Mouse (Mus musculus) fibroblast of lung, adult 2 months (primary cell): ENCODE results near the gene Cyth3.
A peak's percentile ranks its signal among the peaks of the same experiment; 100 is the strongest.

Experiments used
- DNase-seq: peaks from one replicate; pipeline ENCODE4 v3.0.0-alpha.2; 2011; ENCODE audit warnings: low read depth

Gene Cyth3

GRCm38 (mm10) chr5:143668884-143669283, 46.6 kb downstream of the Cyth3 start:
- DNase-seq: no peak

DNA sequence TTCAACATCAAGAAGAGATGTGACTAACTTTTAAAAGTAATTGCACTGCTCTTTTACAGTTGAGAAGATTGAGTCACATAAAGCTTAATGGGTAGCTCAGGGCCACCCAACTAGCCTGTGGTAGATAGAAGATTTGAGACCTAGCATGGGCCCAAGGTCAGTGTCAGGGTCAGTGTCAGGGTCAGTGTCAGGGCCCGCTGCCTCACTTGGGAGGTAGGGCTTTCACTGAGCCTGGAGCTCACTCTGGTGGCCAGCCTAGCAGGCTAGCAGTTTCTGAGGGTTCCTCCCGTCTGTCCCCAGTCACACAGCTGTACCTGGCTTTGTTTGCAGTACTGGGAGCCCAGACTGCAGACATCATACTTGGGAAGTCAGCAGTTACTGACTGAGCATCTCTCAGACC, 47.1 kb downstream of the Cyth3 start:
- no peak for DNase-seq

DNA sequence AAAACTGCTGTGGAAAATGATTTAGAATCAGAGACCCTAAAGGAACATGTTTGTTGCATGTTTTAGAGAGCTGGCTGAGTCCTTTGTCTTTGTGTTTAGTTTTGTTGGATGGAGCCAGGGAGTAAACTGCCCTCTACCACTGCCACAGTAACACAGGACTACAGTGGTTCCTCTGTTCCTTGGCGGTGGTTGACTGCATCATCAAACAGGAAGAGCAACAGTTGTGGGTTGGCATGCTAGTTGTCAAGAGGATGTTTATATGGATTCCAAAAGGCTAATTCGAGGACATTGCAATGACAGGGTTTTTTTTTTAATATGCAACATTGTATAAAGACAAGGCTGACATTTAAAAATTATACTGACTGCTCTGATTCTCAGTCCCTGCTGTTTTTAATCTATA, 47.6 kb downstream of the Cyth3 start:
- no peak for DNase-seq

DNA sequence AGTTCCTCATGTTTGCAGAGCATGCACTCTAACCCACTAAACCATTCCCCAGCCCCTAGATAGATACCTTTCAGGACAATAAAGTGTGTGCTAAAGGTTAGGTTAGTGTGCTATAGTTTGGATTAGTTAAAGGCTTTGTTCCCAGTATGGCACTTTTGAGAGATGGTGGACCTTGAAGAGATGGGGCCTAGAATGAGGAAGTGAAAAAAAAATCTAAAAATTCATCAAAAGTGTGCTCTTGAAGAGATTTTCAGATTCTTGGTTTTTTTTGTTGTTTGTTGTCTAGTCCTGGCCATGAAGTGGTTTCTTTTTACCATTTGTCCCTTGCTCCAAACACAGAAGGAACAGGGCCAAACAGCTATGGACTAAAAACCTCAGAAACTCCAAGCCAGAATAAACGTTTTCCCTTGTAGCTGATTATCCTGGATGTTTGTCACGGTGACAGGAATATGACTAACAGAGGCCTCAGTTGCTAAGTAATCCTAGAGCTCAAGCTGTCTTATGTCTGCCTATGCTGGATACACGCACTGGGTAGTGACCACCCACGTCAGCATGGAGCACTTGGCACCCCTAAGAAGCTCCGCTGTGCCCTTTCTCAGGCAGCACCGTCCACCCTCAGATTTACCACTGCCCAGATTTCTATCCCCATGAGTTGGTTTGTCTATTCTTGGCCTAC, 48.6 kb downstream of the Cyth3 start:
- no peak for DNase-seq

- DNase-seq: peak; percentile 89
These were observed 52.3 kb downstream of the Cyth3 start for GRCm38 (mm10) chr5:143674576-143674975.

DNA sequence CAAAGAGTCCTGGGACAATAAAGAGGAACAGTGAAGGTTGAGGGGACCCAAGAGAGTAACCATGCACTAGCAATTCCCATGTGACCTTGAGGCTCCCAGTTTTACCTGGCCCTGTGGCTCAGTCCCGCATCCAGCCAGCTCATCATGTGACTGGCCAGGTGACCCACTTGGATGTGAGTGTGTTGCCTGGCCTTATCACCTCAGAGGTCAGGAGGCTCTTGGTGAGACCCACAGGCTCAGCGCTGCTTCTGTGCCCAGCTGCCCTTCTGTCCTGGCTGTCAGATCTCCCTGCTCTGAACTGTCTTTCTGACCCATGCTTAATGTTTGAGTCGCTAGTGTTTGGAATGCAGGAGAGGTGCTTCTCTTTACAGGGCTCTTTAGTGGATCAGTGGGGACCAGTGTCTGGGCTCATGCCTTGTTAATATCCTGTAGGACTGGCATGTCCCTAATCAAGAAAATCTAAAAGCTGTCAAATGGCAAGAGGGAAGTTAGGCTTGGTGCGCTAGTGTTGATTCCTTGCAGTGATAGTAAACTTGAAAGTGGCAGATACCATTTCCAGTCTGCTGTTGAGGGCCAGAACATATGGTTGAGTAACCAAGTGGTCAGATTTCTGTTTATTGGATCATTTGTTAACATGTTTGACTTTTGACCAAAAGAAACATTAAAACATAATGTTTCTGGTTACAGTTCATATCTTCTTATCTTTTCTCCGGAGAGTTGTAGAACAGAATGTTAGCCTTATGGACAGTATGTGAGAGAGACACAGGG, 54.2 kb downstream of the Cyth3 start:
- no peak for DNase-seq

- no peak for DNase-seq
These were observed 55.1 kb downstream of the Cyth3 start for GRCm38 (mm10) chr5:143677363-143677762.

DNA sequence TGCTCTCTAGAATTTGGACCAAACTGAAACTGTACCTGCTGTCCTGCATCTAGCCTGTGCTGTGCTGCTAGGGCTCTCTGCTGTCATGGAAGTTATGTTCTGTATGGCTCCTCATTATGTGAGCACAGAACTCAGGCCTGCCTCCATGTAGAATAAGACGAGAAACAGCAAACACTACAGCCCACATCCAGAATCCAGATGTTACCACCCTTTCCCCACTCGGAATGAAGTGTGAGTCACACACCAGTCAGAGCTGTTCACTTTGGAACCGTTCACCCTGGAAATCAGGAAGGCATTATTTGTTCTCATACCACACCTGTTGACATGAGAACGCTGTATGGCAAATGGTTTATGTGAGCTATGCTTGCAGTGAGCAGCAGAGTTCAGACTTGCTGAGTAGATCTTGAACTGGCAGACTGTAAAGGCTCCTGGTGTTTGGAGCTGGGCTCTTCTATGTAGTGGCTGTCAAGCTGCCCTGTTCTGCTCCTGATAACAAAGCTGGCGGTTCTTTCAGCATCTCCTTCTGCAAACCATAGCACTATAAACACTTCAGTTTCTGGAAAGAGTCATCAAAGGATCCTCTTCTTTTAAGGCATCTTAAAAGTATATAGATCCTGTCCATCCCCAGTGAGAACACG, 56.5 kb downstream of the Cyth3 start:
- peak; percentile 78 for DNase-seq

DNA sequence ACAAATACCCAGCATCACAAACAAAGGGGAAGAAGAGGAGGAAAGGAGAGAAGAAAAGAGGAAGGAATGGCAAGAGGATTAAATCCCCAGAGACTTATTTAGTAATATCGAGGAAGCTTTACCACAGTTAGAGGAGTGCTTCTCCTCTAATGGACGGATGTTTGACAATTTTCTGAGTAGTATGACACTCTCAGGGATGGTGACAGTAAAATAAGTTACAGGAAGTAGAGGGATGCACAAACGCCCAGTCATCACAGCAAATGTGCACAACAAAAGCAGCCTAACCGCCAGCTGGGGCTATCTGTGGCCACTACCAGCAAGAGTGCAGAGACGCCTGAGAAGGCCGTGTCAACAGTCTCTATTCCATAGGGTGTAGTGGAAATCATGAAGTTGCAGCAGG, 57.4 kb downstream of the Cyth3 start:
- DNase-seq: no peak

DNA sequence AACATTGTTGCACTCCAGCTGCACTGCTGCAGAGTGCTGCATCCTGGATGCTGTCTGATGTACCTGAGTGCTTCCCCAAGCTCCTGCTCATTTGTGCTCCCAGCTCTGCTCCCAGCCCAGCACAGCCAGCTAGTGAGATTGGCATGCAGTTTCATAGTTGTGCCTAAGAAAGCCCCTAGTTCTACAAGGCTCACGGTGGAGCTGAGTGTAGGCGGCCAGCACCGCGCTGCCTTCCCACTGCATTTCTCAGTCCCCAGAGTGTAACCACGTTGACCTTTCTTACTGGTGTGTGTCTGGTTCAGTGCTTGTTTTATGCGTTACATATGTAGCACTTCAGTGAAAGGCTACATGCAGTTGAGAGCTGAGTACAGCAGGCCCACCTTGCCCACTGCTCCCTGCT, 61.4 kb downstream of the Cyth3 start:
- DNase-seq: no peak

GRCm38 (mm10) chr5:143684911-143685390, 62.7 kb downstream of the Cyth3 start:
- DNase-seq: no peak

- no peak for DNase-seq
These were observed 64.2 kb downstream of the Cyth3 start for GRCm38 (mm10) chr5:143686456-143686855.

- DNase-seq: no peak
These were observed 65.3 kb downstream of the Cyth3 start for GRCm38 (mm10) chr5:143687589-143687988.

DNA sequence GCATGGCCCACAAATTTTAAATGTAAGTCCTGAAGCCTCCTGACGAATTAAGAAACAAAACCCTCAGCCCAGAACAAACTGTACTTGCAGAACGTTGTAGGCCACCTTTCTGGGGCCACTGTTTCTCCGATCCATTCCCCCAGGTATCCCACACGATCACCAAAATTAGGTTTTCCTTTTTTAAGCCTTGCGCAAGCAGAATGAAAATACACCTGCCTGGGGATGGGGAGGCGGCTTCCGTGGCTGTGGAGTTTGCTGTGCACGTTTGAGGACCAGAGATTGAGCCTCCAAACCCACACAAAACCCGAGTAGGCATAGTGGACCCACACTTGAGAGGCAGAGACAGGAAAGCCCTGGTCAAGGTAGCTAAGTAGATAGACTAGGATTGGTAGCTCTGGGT, 68.1 kb downstream of the Cyth3 start:
- no peak for DNase-seq

DNA sequence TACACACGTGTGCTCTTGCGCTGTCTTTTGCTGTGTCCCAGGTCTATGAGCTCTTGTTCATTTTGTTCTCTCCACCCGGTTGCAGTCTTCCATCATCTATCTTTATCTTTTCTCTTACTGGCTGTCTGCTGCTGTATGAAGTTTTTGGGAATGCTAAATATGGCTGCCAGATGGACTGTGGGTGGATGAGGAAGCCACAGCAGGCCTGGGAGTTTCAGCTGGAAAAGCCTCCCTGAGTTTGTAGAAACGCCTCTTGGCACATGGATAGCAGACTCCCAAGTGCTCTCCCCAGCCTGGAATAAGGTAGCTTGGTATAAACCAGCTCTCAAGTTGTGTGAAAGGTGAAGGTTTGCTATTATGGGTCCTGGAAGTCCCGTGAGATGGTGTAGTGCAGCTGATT, 68.7 kb downstream of the Cyth3 start:
- DNase-seq: no peak

DNA sequence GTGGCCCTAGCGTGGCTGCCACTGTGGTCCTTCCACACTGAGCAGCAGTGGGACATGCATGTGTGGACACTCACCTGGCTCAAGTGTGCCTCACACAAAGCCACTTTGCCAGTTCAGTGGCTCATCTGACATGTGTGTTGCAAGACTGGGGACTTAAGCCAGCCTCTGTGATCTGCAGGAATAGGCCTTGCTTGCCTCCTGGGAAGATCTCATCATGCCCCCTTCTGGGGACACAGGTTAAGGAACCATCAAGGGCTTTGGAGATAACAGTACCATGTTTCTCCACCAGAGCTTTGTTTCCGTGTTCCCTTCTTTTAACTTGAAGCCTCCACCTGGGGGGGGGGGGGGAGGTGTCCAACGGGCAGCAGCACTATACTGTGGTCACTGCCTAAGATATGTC, 74.1 kb downstream of the Cyth3 start:
- no peak for DNase-seq

DNA sequence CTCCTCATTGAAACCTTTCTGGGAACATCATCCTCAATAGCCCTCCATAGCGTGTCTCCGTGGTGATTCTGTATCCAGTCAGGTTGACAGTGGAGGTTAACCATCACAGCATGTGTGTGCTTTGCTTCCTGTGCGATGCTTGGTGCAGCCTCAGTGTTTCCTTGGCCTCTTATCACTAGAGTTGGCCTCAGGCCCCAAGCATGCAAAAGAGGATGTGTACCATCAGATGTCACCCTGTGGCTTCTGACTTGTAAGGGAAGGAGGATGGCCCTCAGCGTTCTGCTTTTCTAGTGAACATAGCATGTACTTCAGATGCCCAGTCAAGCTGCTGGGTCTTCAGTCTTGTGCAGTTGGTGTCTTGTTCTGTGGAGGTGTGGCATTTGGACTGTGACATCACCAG, 76.2 kb downstream of the Cyth3 start:
- no peak for DNase-seq

DNA sequence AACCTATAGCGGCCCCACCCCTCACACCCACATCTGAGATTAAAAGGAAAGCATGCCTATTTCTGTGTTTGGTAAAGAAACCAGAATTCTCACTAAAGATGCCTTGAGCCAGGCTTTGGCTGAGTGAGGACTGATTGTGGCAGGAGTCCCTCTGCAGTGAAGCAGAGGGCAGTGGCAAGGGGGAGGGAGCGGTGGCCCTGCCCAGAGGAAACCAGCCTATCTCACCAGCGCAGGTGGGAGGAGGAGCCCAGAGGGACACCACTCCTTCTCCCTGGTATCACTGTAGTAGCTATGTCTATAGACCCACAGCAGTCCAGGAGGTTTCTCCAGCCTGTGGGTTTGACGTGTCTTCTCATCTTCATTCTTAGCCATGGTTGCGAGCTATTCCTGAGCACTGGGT, 78.0 kb downstream of the Cyth3 start:
- DNase-seq: no peak

DNA sequence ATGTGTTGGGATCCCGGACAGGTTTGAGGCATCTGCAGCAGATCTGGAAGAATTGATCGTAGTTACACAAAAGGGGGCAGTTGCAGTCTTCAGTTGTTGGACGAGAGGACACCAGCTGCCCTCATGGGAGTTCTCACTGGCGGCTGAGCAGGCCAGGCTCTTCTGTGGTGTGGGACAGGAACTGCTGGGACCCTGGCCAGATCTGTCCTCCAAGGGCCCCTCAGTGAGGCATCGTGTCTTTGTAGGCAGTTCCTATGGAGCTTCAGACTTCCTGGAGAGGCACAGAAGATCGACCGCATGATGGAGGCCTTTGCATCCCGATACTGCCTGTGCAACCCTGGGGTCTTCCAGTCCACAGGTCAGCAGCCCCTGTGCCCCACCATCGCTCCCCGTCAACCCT, 78.8 kb downstream of the Cyth3 start:
- no peak for DNase-seq

- no peak for DNase-seq
These were observed 82.8 kb downstream of the Cyth3 start for GRCm38 (mm10) chr5:143704875-143705658.

- DNase-seq: no peak
These were observed 83.4 kb downstream of the Cyth3 start for GRCm38 (mm10) chr5:143705659-143705982.

- no peak for DNase-seq
These were observed 84.0 kb downstream of the Cyth3 start for GRCm38 (mm10) chr5:143706030-143706821.
